Mouse (Mus musculus): ENCODE data around the gene Ccm2. TPM values are rescaled to one million over a fixed set of nuclear protein-coding genes. Genes with fewer than 3 reads are reported as not detected.

The Ccm2 gene
- 82.4 and 87.8 TPM in 2 replicates for polyA plus RNA-seq (2015; fragmentation: Nextera tagmentation; extraction: Ambion mirVana)

DNA sequence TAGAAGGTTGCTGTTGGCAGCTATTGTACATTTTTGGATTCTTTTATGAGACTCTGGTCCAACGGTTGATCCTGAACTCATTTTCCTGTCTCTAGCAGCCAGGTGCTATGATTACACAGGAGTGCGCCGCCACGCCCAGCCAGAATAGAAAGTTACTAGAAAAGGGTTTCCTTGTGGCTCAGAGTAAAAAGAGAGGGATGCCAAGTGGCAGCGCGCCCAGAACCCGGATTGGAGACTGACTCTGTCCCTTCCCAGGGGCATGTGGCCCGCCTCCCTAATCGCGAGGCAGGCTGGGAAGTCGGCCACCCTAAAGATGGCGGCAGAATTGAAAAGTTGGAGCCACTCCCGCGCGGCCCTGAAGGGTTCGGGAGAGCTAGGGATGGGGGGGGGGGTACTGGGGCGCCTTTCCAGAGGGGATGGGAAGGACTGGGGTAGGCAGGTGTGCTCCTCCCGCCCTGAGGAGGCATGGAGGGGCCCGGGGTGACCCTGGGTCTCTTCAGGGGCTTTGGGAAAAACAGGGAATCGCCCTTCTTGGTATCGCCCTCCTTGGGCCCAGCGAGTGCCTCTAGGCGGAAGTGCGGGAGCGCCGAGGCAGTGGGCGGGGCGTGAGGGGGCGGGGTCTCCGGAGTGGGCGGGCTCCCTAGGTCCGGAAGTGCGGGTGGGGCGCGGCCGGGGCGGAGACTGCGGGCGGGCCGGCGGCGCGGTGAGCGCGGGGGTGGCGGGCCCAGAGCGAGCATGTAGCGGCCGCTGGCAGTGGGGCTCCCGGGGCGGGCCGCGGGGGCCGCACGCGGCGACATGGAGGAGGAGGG lies at the start of gene Ccm2:
Gene Ccm2 (plus strand): TSS at position 683 of the 809 bp plus-strand sequence.
- Histone ChIP-seq H3K27ac (peak within 1 kb of the TSS; percentile 93), H3K36me3 (peaks cover 1% of the 10 kb centered on the region; the same call in 1 of the 2 replicates), H3K4me3 (replicated peaks) (peak within 1 kb of the TSS; percentile 95), H3K4me2 (replicated peaks) (peak within 1 kb of the TSS; percentile 70), H3K4me1 (replicated peaks) (peaks cover 21% of the 10 kb centered on the region), H3K9me3 (no peaks in the 10 kb centered on the region), H3K9ac (replicated peaks) (peak within 1 kb of the TSS; percentile 90), H3K27me3 (0 out of 2 replicates have a peak, but pooled peaks cover 3% of the 10 kb centered on the region)
- WGBS, result 0% methylated on average over 33 of the region's 57 CpGs
- ATAC-seq, result peak; percentile 97

DNA sequence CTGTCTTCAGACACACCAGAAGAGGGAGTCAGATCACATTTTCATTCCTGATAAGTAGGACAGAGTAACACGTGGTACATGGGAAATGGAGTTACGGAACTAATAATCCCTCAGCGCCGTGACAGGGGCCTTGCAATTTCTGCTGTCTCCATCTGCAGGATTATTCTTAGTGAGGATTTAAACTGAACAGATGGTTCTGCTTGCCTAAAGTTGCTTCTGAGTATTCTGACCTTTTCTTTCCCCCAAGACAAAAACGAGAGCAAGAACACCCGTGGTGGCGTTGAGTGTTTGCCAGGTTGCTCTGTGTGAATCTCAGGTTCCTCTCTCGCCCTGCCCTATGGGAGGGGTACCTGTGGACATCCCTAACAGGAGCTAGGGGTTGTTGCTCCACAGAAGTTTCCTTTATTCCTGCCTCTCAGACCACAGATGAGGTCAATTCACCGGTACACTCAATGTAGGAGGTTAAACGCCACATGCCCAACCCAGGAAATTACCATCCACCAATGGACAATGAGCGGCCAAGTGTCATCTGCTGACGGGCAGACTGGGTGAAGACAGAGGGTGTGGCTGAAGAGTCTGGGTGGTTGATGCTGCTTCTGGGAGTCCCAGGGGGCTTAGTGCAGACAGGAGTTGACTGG lies 49.3 kb upstream of the Ccm2 start:
- H3K4me2 ChIP-seq (replicated peaks), result no peak overlapping the region
- no peaks in the 10 kb centered on the region for H3K4me1 ChIP-seq (replicated peaks)
- no peak for ATAC-seq
- 85% methylated on average over 12 of the region's 12 CpGs for WGBS
- no peak overlapping the region for H3K27ac ChIP-seq
- no peak overlapping the region for H3K9ac ChIP-seq (replicated peaks)
- no peaks in the 10 kb centered on the region for H3K9me3 ChIP-seq
- H3K36me3 ChIP-seq, result no peaks in the 10 kb centered on the region
- no peaks in the 10 kb centered on the region for H3K27me3 ChIP-seq
- H3K4me3 ChIP-seq (replicated peaks), result no peak overlapping the region

DNA sequence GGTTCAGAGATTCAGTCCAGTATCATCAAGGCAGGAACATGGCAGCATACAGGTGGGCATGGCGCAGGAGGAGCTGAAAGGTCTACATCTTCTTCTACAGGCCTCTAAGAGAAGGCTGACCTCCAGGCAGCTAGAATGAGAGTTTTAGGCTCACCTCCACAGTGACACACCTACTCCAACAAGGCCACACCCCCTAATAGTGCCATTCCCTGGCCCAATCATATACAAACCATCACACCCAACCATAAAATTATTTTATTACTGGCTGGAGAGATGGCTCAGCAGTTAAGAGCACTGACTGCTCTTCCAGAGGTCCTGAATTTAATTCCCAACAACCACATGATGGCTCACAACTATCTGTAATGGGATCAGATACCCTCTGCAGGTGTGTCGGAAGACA lies 44.2 kb upstream of the Ccm2 start:
- ATAC-seq, result no peak
- Histone ChIP-seq H3K27me3 (no peaks in the 10 kb centered on the region), H3K27ac (no peak overlapping the region), H3K36me3 (no peaks in the 10 kb centered on the region), H3K9me3 (no peaks in the 10 kb centered on the region), H3K4me2 (replicated peaks) (no peak overlapping the region), H3K4me3 (replicated peaks) (no peak overlapping the region), H3K9ac (replicated peaks) (no peak overlapping the region), H3K4me1 (replicated peaks) (no peaks in the 10 kb centered on the region)
- WGBS, result 97% methylated on average over 2 of the region's 2 CpGs

DNA sequence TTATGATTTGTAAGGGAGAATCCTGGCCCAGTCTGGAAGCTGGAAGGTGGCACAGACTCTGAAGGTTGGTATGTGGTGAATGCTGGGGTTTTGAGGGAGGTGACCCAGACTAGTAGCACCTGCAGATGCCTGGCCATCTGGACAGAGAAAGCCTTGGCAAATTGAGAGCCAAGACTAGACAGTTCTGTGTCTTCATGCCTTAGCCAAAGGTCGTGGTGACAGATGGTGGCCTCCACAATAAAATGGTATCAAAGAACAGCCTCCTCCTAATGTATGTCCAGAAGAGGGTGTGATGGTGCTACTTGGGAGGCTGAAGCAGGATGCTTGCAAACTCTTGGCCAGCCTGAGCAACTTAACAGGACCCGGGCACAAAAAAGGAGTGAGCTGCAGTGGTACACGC lies 42.5 kb upstream of the Ccm2 start:
- WGBS, result 71% methylated on average over 3 of the region's 3 CpGs
- no peaks in the 10 kb centered on the region for H3K36me3 ChIP-seq
- H3K4me1 ChIP-seq (replicated peaks), result no peaks in the 10 kb centered on the region
- no peak overlapping the region for H3K9ac ChIP-seq (replicated peaks)
- no peak overlapping the region for H3K4me2 ChIP-seq (replicated peaks)
- H3K27ac ChIP-seq, result no peak overlapping the region
- no peak overlapping the region for H3K4me3 ChIP-seq (replicated peaks)
- no peaks in the 10 kb centered on the region for H3K9me3 ChIP-seq
- no peaks in the 10 kb centered on the region for H3K27me3 ChIP-seq
- no peak for ATAC-seq

DNA sequence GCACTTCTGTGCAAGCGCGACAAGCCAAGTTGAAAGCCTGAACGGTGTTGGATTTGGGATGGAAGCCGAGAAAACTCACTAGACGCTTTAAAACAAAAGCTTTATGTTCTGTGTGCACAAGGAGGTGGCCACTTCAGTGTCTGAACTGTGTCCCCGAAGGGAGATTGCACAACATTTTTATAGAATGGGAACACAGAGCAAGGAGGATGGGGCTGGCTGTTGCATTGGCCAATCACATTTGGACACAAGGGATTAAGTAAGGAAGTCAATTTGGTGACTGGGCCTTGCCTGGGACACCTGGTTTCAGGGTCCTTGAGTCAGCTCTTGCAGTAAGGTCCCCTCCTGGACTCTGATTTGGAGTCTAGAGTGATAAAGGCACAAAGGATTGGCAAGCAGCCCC lies 42.0 kb upstream of the Ccm2 start:
- no peak overlapping the region for H3K9ac ChIP-seq (replicated peaks)
- no peaks in the 10 kb centered on the region for H3K36me3 ChIP-seq
- no peak overlapping the region for H3K4me3 ChIP-seq (replicated peaks)
- H3K9me3 ChIP-seq, result no peaks in the 10 kb centered on the region
- no peak overlapping the region for H3K27ac ChIP-seq
- ATAC-seq, result no peak
- H3K4me2 ChIP-seq (replicated peaks), result no peak overlapping the region
- H3K27me3 ChIP-seq, result no peaks in the 10 kb centered on the region
- 83% methylated on average over 6 of the region's 6 CpGs for WGBS
- H3K4me1 ChIP-seq (replicated peaks), result no peaks in the 10 kb centered on the region

DNA sequence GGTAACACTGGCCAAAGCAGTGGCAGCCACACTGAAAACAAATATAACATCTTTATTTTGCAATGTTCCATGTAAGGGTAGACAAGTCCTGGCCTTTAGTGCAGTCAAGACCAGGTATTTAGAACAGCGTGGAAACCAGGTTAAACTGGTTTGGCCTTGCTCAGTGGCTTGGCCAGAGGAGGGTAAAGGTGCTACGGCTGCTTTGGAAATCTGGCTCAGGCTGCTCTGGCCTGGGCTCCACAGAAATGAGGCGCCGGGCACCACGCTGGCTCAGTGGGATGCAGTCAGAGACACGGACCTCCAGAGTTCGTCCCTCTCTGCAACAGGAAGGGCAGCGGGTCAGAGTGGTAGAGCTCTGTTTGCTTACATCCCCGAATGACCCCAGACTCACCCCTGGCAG lies 40.2 kb upstream of the Ccm2 start:
- H3K27ac ChIP-seq, result no peak overlapping the region
- no peak overlapping the region for H3K4me3 ChIP-seq (replicated peaks)
- no peak overlapping the region for H3K9ac ChIP-seq (replicated peaks)
- 86% methylated on average over 9 of the region's 9 CpGs for WGBS
- no peaks in the 10 kb centered on the region for H3K9me3 ChIP-seq
- H3K4me1 ChIP-seq (replicated peaks), result no peaks in the 10 kb centered on the region
- ATAC-seq, result no peak
- no peaks in the 10 kb centered on the region for H3K36me3 ChIP-seq
- H3K4me2 ChIP-seq (replicated peaks), result no peak overlapping the region
- no peaks in the 10 kb centered on the region for H3K27me3 ChIP-seq

DNA sequence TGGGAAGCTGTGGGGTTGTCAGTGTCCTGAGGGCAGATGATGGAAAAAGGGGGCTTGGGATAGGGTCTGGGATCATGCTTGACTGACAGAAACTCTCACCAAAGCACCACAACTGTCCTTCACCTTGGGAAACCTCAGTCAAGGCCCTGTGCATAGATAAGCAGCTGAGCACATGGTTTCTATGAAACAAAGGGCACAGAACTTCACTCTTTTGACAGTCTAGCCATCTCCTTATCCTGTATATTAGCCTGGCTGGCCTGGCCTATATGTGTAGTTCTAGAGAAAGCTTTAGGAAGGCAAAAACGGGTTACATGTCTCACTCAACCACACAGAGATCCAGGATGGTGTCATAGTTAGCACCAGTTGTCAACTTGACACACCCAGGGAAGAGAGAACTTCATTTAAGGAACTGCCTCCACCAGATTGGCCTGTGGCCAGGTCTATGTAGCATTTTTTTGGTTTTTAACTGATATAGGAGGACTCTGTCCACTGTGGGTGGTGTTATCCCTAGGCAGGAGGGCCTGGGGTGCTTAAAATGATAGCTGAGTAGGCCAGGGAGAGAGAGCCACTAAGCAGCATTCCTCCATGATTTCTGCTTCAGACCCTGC lies 38.3 kb upstream of the Ccm2 start:
- Histone ChIP-seq H3K27ac (no peak overlapping the region), H3K9me3 (no peaks in the 10 kb centered on the region), H3K36me3 (no peaks in the 10 kb centered on the region), H3K4me3 (replicated peaks) (no peak overlapping the region), H3K27me3 (no peaks in the 10 kb centered on the region), H3K4me1 (replicated peaks) (no peaks in the 10 kb centered on the region), H3K9ac (replicated peaks) (no peak overlapping the region), H3K4me2 (replicated peaks) (no peak overlapping the region)
- ATAC-seq, result no peak
- WGBS, result 61% methylated on average over 1 of the region's 1 CpGs

DNA sequence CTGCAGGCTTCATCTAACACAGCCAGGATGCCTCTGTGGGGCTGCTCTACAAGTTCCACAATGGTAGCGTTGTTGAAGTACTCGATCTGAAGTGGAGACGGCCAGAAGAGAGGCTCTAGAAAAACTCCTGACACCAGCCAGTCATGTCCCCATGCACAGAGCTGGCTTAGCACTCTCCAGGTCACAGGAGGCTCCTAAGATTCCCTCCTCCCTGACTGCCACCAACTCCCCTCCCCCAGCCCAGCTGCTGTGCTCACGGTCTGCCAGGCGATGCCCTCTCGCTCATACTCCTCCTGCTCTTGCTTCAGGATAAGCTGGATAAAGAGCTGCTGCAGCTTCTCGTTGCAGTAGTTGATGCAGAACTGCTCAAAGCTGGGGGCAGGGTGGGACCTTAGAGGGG lies 31.9 kb upstream of the Ccm2 start:
- H3K4me3 ChIP-seq (replicated peaks), result no peak overlapping the region
- no peak overlapping the region for H3K9ac ChIP-seq (replicated peaks)
- 0 out of 2 replicates have a peak, but pooled peaks cover 4% of the 10 kb centered on the region for H3K4me1 ChIP-seq (replicated peaks)
- WGBS, result 40% methylated on average over 7 of the region's 7 CpGs
- H3K9me3 ChIP-seq, result no peaks in the 10 kb centered on the region
- H3K27me3 ChIP-seq, result no peaks in the 10 kb centered on the region
- H3K36me3 ChIP-seq, result no peaks in the 10 kb centered on the region
- H3K4me2 ChIP-seq (replicated peaks), result no peak overlapping the region
- H3K27ac ChIP-seq, result no peak overlapping the region
- ATAC-seq, result 0 out of 2 replicates have a peak, but pooled peaks have one; percentile 50

DNA sequence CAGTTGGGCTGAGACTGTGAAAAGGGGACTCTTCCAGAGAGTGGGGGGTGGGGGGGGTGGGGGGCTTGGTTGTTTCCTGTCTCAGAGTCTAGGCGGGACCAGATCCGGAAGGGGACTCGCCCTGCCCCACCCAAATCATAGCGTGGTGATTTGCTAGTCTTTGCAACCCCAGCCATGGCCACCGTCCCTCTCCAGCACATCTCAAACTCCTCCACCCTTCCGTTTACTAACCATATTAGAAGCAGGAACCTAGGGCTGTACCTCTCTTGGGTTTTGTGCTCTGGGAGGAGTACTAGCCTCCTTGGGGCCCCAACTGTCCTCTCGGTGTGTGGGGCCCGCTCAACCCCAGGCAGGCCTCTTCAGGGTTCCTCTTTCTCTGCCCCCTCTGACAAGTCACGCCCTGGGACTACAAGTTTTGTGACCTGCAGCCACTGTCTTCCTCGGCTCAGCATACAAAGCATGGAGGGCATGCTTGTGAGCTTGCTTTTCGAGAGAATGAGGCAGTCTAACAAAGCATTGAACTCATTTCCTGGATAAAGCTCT lies 27.1 kb upstream of the Ccm2 start:
- Histone ChIP-seq H3K4me2 (replicated peaks) (no peak overlapping the region), H3K27me3 (no peaks in the 10 kb centered on the region), H3K9me3 (no peaks in the 10 kb centered on the region), H3K36me3 (peaks cover 7% of the 10 kb centered on the region), H3K9ac (replicated peaks) (no peak overlapping the region), H3K4me1 (replicated peaks) (0 out of 2 replicates have a peak, but pooled peaks cover 4% of the 10 kb centered on the region), H3K27ac (no peak overlapping the region), H3K4me3 (replicated peaks) (no peak overlapping the region)
- no peak for ATAC-seq
- 78% methylated on average over 11 of the region's 11 CpGs for WGBS

DNA sequence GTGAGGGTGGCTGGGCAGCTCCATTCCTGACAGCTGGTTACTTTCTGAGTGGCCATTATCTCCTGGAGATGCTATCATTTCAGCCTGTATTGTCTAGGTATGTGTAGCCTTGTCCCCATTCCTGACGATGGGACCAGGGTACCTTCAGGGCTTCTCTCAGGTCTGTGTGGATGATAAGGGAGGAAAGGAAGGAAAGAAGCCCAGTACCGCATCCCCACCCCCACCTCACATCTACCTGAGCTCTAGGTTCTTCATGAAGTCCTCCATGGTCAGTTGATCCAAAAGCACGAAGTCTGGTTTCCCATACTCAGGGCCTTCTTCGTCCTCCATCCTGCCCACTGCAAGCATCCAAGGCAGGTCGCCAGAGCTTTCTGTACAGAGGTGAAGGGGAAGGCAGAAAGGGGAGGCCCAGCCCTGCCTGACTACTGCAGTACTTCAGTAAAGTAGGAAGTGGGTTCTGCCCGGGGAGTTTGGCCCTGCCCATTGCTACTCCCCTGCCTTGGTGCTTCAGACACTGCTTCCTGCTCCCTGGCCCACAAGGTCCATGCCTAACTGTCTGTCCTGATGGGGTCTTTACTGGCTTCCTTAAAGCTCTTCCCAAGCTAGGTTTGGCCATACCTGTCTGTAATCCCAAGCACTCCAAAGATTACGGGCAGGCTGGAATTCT lies 26.0 kb upstream of the Ccm2 start, which contains the start of gene Myo1g:
Gene Myo1g (minus strand): TSS at position 459 of the 667 bp plus-strand sequence.
- H3K27me3 ChIP-seq, result no peaks in the 10 kb centered on the region
- peaks cover 17% of the 10 kb centered on the region for H3K36me3 ChIP-seq
- no peak within 1 kb of the TSS for H3K27ac ChIP-seq
- no peaks in the 10 kb centered on the region for H3K9me3 ChIP-seq
- no peak within 1 kb of the TSS for H3K4me2 ChIP-seq (replicated peaks)
- no peak for ATAC-seq
- no peaks in the 10 kb centered on the region for H3K4me1 ChIP-seq (replicated peaks)
- no peak within 1 kb of the TSS for H3K4me3 ChIP-seq (replicated peaks)
- 81% methylated on average over 7 of the region's 7 CpGs for WGBS
- no peak within 1 kb of the TSS for H3K9ac ChIP-seq (replicated peaks)

DNA sequence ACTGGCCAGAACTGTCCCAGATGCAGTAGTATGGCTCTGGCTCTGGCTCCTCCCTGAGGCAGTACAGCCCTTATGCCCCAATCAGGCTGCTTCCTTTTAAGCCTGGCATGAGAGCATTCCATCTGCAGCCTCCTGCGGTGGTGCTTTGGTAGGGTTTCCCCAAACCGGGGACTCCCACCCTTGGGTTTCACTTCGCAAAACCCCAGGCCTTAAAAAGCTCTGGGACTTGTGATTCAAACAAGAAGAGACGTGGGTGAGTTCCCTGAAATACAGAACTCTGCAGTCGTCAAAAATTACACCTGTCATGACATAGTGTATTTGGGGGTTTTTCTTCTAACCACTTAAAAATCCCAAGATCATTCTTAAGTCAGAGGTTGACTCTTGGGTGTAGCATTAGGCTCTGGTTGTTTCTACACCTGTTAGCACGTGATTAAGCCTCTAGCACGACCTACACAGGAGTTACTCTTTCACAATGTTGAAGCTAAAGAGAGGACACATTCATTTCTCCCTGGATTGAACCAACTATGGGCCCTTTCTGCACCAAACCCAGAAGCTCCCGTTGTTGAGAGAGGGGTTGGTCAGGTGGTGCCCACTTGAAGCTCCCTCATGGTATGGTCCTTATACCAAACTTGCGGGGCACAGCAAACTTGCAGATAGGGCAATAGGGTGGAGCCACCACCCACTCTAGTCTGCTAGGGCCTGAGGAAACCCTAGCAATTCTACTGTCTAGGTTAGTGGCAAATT lies 23.7 kb upstream of the Ccm2 start:
- H3K9me3 ChIP-seq, result no peaks in the 10 kb centered on the region
- no peaks in the 10 kb centered on the region for H3K27me3 ChIP-seq
- no peak overlapping the region for H3K4me2 ChIP-seq (replicated peaks)
- H3K4me1 ChIP-seq (replicated peaks), result peaks cover 15% of the 10 kb centered on the region
- H3K27ac ChIP-seq, result no peak overlapping the region
- H3K4me3 ChIP-seq (replicated peaks), result no peak overlapping the region
- peaks cover 28% of the 10 kb centered on the region for H3K36me3 ChIP-seq
- ATAC-seq, result no peak
- WGBS, result 76% methylated on average over 9 of the region's 9 CpGs
- H3K9ac ChIP-seq (replicated peaks), result no peak overlapping the region
